Mouse (Mus musculus): ENCODE results near the gene U2af1.

- TF ChIP-seq TAL1 (IDR thresholded peaks at IDR 0.05; ENCODE audit: low read length) (no peak), GATA1 (IDR thresholded peaks at IDR 0.05; ENCODE audit: low read length) (no peak)
Observed at GRCm38 (mm10) chr17:31652152-31652551, 6.5 kb downstream of the U2af1 start.

Measured in erythroblast, embryonic 14.5 days (primary cell).